ENCODE assay signal across 12 mouse cellular contexts in genomic region chr17:44592067-44592736, GRCm38 (mm10).
"Had no signal": no experiment of that assay in that cellular context is flagged by ENCODE, and none has a peak within 500 bp of the region (broad histone marks: within the 10 kb centered on the region; RNA-seq: fewer than 3 reads in every experiment).

No protein-coding gene starts in this region.

- H3K9ac ChIP-seq: liver, embryonic 14.5 days; midbrain, embryonic 12.5 days; neural tube, embryonic 12.5 days had no signal

- H3K4me1 ChIP-seq: neural tube, embryonic 12.5 days had no signal

- H3K4me3 ChIP-seq: midbrain, embryonic 12.5 days; neural tube, embryonic 12.5 days had no signal

- H3K4me2 ChIP-seq: midbrain, embryonic 12.5 days; neural tube, embryonic 12.5 days had no signal

- H3K27me3 ChIP-seq: midbrain, embryonic 12.5 days; neural tube, embryonic 12.5 days had no signal

- DNase-seq: kidney, adult 18-20 months; kidney, postnatal 14 days; layer of hippocampus, postnatal 36 days; liver; lung, adult 18-20 months; right cerebral cortex, postnatal 4 days; spleen, adult 18-20 months; thymus, adult 18-20 months; thymus, postnatal 14 days had no signal

- H3K9me3 ChIP-seq: midbrain, embryonic 12.5 days; neural tube, embryonic 12.5 days had no signal

- H3K27ac ChIP-seq: liver, embryonic 14.5 days; midbrain, embryonic 12.5 days; neural tube, embryonic 12.5 days had no signal

- H3K36me3 ChIP-seq: midbrain, embryonic 12.5 days; neural tube, embryonic 12.5 days had no signal
